In the genomic region with DNA sequence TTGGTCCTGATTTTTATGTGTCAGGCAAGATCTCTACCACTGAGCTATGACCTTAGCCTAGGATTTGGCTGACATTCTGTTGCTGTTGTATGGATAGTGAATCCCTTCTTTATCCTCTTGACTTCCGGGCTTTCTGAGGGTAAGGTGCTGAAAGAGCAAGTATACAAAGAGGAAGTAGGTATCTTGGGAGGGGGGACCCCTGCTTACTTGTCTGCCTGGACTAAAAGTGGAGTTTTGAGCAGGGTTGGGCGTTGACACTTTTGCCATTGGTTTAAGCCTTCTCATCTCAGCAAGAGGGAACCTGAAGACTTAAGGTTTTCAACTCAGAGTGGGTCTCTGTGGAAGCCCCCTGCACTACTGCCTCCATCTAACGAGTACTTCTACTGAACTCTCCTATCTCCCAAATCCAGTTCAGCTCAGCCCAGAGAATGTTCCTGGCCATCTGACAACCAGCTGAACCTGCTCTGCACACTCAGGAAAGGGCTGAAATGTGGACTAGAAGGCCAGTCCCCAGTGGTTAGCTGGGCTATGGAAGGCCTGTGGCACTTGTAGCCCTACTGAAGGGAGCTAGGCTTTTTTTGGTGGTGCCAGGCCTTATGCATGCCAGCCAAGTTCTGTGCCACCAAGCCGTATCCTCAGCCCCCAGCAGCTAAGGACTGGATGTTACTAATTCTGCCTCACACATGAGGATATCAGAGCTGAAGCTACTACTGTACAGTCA, we compare ENCODE assay signal across 16 mouse cellular contexts. TPM values are rescaled to one million over a fixed set of nuclear protein-coding genes. Genes with fewer than 3 reads are reported as not detected.
A peak's percentile ranks its signal among the peaks of the same experiment; 100 is the strongest.
DNase-seq lines count a peak whose midpoint lies in the region; ATAC-seq and TF ChIP-seq lines count a peak whose summit lies in the region.
"Had no signal": no experiment of that assay in that cellular context is flagged by ENCODE, and none has a peak within 500 bp of the region (broad histone marks: within the 10 kb centered on the region; RNA-seq: fewer than 3 reads in every experiment).

No protein-coding gene starts in this region.

- DNase-seq in intestine, embryonic 14.5 days (ENCODE audit: low spot score) = peak; percentile 49
- DNase-seq in midbrain, embryonic 11.5 days (ENCODE audit: low spot score, missing footprints) = peak; percentile 39
- no peak for DNase-seq in midbrain, embryonic 14.5 days
- peak; percentile 35 for DNase-seq in splenic B cell, adult 2 months (ENCODE audit: low read depth, low spot score)
- no peak for DNase-seq in cerebellum, postnatal 25 days
- DNase-seq: adrenal gland, postnatal 10 days; cerebellum, adult 9-11 months; forebrain, postnatal 0 days; retina, postnatal 1 day had no signal

- no peak overlapping the region for H3K9ac ChIP-seq in intestine, embryonic 14.5 days (ENCODE audit: low read length)
- H3K9ac ChIP-seq in intestine, postnatal 0 days (ENCODE audit: low read depth, low read length) = no peak overlapping the region
- no peak overlapping the region for H3K9ac ChIP-seq in midbrain, embryonic 11.5 days (ENCODE audit: low read length)
- H3K9ac ChIP-seq in midbrain, embryonic 14.5 days (replicated peaks; ENCODE audit: low read length) = no peak overlapping the region
- no peak overlapping the region for H3K9ac ChIP-seq in heart, embryonic 16.5 days (ENCODE audit: low read length)
- H3K9ac ChIP-seq: forebrain, postnatal 0 days; midbrain, embryonic 12.5 days; stomach, embryonic 15.5 days had no signal

- no peak overlapping the region for H3K4me3 ChIP-seq in intestine, embryonic 14.5 days (ENCODE audit: low read depth, low read length)
- no peak overlapping the region for H3K4me3 ChIP-seq in intestine, postnatal 0 days (ENCODE audit: low read depth, low read length)
- H3K4me3 ChIP-seq in midbrain, embryonic 11.5 days (ENCODE audit: low read depth, low read length) = no peak overlapping the region
- no peak overlapping the region for H3K4me3 ChIP-seq in midbrain, embryonic 14.5 days (replicated peaks; ENCODE audit: low read depth, low read length)
- H3K4me3 ChIP-seq in heart, embryonic 16.5 days (ENCODE audit: low read length) = no peak overlapping the region
- H3K4me3 ChIP-seq: erythroblast, embryonic 14.5 days; midbrain, embryonic 12.5 days; myocyte; stomach, embryonic 15.5 days had no signal

- no peak for TF ChIP-seq CTCF in intestine, postnatal 0 days (IDR thresholded peaks at IDR 0.05; ENCODE audit: low read depth)

- peaks cover 20% of the 10 kb centered on the region for H3K36me3 ChIP-seq in intestine, embryonic 14.5 days (ENCODE audit: control insufficient read depth, insufficient read depth, low read length)
- H3K36me3 ChIP-seq in intestine, postnatal 0 days (ENCODE audit: control insufficient read depth, insufficient read depth) = peaks cover 11% of the 10 kb centered on the region; the same call in 1 of the 2 replicates
- no peaks in the 10 kb centered on the region for H3K36me3 ChIP-seq in midbrain, embryonic 11.5 days (ENCODE audit: control insufficient read depth, insufficient read depth, low read length)
- H3K36me3 ChIP-seq in midbrain, embryonic 14.5 days (ENCODE audit: control insufficient read depth, insufficient read depth, low read length) = peaks cover 11% of the 10 kb centered on the region; the same call in 1 of the 2 replicates
- H3K36me3 ChIP-seq in heart, embryonic 16.5 days (ENCODE audit: control insufficient read depth, insufficient read depth) = no peaks in the 10 kb centered on the region; the same call in 1 of the 2 replicates
- peaks cover 2% of the 10 kb centered on the region; the same call in 1 of the 2 replicates for H3K36me3 ChIP-seq in splenic B cell, adult 2 months (ENCODE audit: control insufficient read depth, insufficient read depth, low read length, poor library complexity, severe bottlenecking)

- no peaks in the 10 kb centered on the region for H3K27me3 ChIP-seq in intestine, embryonic 14.5 days (replicated peaks; ENCODE audit: control insufficient read depth, insufficient read depth, low read length)
- H3K27me3 ChIP-seq in intestine, postnatal 0 days (replicated peaks; ENCODE audit: control insufficient read depth, insufficient read depth, low read length) = no peaks in the 10 kb centered on the region
- no peaks in the 10 kb centered on the region for H3K27me3 ChIP-seq in midbrain, embryonic 11.5 days (ENCODE audit: control insufficient read depth, insufficient read depth, low read length)
- H3K27me3 ChIP-seq in midbrain, embryonic 14.5 days (ENCODE audit: control insufficient read depth, insufficient read depth, low read length) = 0 out of 2 replicates have a peak, but pooled peaks cover 3% of the 10 kb centered on the region
- H3K27me3 ChIP-seq in heart, embryonic 16.5 days (ENCODE audit: control insufficient read depth, insufficient read depth, low read length) = no peaks in the 10 kb centered on the region
- no peaks in the 10 kb centered on the region for H3K27me3 ChIP-seq in splenic B cell, adult 2 months (ENCODE audit: control insufficient read depth, insufficient read depth, low read length, poor library complexity, severe bottlenecking)
- H3K27me3 ChIP-seq: stomach, embryonic 15.5 days had no signal

- no peak overlapping the region for H3K27ac ChIP-seq in intestine, embryonic 14.5 days (ENCODE audit: low read depth)
- H3K27ac ChIP-seq in intestine, postnatal 0 days (ENCODE audit: low read depth, low read length) = no peak overlapping the region
- no peak overlapping the region for H3K27ac ChIP-seq in midbrain, embryonic 11.5 days (ENCODE audit: low read depth, low read length)
- H3K27ac ChIP-seq in midbrain, embryonic 14.5 days (replicated peaks; ENCODE audit: low read depth, low read length) = no peak overlapping the region
- 0 out of 2 replicates have a peak overlapping the region, but pooled peaks have one; percentile 1 for H3K27ac ChIP-seq in heart, embryonic 16.5 days (ENCODE audit: low read length)
- H3K27ac ChIP-seq: midbrain, embryonic 12.5 days; stomach, embryonic 15.5 days had no signal

- 86% methylated on average over 4 of the region's 4 CpGs for WGBS in intestine, embryonic 14.5 days
- WGBS in intestine, postnatal 0 days = 86% methylated on average over 4 of the region's 4 CpGs
- 84% methylated on average over 4 of the region's 4 CpGs for WGBS in midbrain, embryonic 11.5 days
- 86% methylated on average over 4 of the region's 4 CpGs for WGBS in midbrain, embryonic 14.5 days
- 58% methylated on average over 4 of the region's 4 CpGs for WGBS in heart, embryonic 16.5 days

- no peak for ATAC-seq in intestine, embryonic 14.5 days (replicated peaks; ENCODE audit: low FRiP score, low TSS enrichment, low read depth)
- ATAC-seq in intestine, postnatal 0 days = no peak
- ATAC-seq in midbrain, embryonic 11.5 days (ENCODE audit: low FRiP score) = no peak
- ATAC-seq in midbrain, embryonic 14.5 days (ENCODE audit: low FRiP score, low TSS enrichment) = no peak
- no peak for ATAC-seq in heart, embryonic 16.5 days (replicated peaks; ENCODE audit: extremely low read depth, insufficient read depth, low FRiP score)
- ATAC-seq: forebrain, postnatal 0 days; hindbrain, embryonic 16.5 days had no signal

- H3K9me3 ChIP-seq in intestine, embryonic 14.5 days (ENCODE audit: control insufficient read depth, low read length) = no peaks in the 10 kb centered on the region
- H3K9me3 ChIP-seq in intestine, postnatal 0 days (ENCODE audit: control insufficient read depth) = no peaks in the 10 kb centered on the region
- H3K9me3 ChIP-seq in midbrain, embryonic 11.5 days (ENCODE audit: control insufficient read depth, low read length) = no peaks in the 10 kb centered on the region
- H3K9me3 ChIP-seq in midbrain, embryonic 14.5 days (ENCODE audit: control insufficient read depth, low read length) = no peaks in the 10 kb centered on the region
- H3K9me3 ChIP-seq in heart, embryonic 16.5 days (replicated peaks; ENCODE audit: control insufficient read depth, low read length) = no peaks in the 10 kb centered on the region
- H3K9me3 ChIP-seq: midbrain, embryonic 12.5 days; stomach, embryonic 15.5 days had no signal

- no peak overlapping the region for H3K4me2 ChIP-seq in intestine, embryonic 14.5 days (ENCODE audit: low read length)
- H3K4me2 ChIP-seq in intestine, postnatal 0 days (replicated peaks; ENCODE audit: low read depth) = no peak overlapping the region
- H3K4me2 ChIP-seq in midbrain, embryonic 11.5 days = no peak overlapping the region
- H3K4me2 ChIP-seq in midbrain, embryonic 14.5 days (ENCODE audit: low read length) = no peak overlapping the region
- H3K4me2 ChIP-seq in heart, embryonic 16.5 days (ENCODE audit: low read depth, low read length) = no peak overlapping the region
- H3K4me2 ChIP-seq: midbrain, embryonic 12.5 days; stomach, embryonic 15.5 days had no signal

- H3K4me1 ChIP-seq in intestine, embryonic 14.5 days (replicated peaks; ENCODE audit: control insufficient read depth, insufficient read depth, low read length) = peaks cover 3% of the 10 kb centered on the region; the same call in 1 of the 2 replicates
- 0 out of 2 replicates have a peak, but pooled peaks cover under 1% of the 10 kb centered on the region for H3K4me1 ChIP-seq in intestine, postnatal 0 days (replicated peaks; ENCODE audit: control insufficient read depth, insufficient read depth, low read length)
- peaks cover 4% of the 10 kb centered on the region; the same call in 1 of the 2 replicates for H3K4me1 ChIP-seq in midbrain, embryonic 11.5 days (ENCODE audit: control insufficient read depth, insufficient read depth, low read length)
- no peaks in the 10 kb centered on the region for H3K4me1 ChIP-seq in midbrain, embryonic 14.5 days (ENCODE audit: control insufficient read depth, insufficient read depth, low read length)
- peaks cover 27% of the 10 kb centered on the region for H3K4me1 ChIP-seq in heart, embryonic 16.5 days (ENCODE audit: control insufficient read depth, insufficient read depth, low read length)

RNA-seq across cellular contexts. Expression of a gene that starts 6.7 kb away (rescaled TPM):
- polyA plus RNA-seq in intestine, embryonic 14.5 days (2014; fragmentation: Nextera tagmentation; extraction: Ambion mirVana) = 35.1 and 36.5 TPM in 2 replicates
- polyA plus RNA-seq in intestine, postnatal 0 days (2015; fragmentation: Nextera tagmentation; extraction: Ambion mirVana) = 29.6 and 32.0 TPM in 2 replicates
- polyA plus RNA-seq in midbrain, embryonic 11.5 days (2014; fragmentation: Nextera tagmentation; extraction: Ambion mirVana) = 14.4 and 14.6 TPM in 2 replicates
- 4.6 and 6.4 TPM in 2 replicates for polyA plus RNA-seq in midbrain, embryonic 14.5 days (2014; fragmentation: Nextera tagmentation; extraction: Ambion mirVana)
- 5.9 and 7.7 TPM in 2 replicates for polyA plus RNA-seq in heart, embryonic 16.5 days (2015; fragmentation: Nextera tagmentation; extraction: Ambion mirVana)

Comparison
In these comparisons a context has a peak if more than half of its experiments do, and no peak if none do; other contexts are left out.
1. DNase-seq: peak in intestine, embryonic 14.5 days (single experiment), midbrain, embryonic 11.5 days (single experiment) and splenic B cell, adult 2 months (single experiment); none in midbrain, embryonic 14.5 days (single experiment) and cerebellum, postnatal 25 days (0 of 2).